8 mouse cellular contexts compared by ENCODE assay signal in the genomic region with DNA sequence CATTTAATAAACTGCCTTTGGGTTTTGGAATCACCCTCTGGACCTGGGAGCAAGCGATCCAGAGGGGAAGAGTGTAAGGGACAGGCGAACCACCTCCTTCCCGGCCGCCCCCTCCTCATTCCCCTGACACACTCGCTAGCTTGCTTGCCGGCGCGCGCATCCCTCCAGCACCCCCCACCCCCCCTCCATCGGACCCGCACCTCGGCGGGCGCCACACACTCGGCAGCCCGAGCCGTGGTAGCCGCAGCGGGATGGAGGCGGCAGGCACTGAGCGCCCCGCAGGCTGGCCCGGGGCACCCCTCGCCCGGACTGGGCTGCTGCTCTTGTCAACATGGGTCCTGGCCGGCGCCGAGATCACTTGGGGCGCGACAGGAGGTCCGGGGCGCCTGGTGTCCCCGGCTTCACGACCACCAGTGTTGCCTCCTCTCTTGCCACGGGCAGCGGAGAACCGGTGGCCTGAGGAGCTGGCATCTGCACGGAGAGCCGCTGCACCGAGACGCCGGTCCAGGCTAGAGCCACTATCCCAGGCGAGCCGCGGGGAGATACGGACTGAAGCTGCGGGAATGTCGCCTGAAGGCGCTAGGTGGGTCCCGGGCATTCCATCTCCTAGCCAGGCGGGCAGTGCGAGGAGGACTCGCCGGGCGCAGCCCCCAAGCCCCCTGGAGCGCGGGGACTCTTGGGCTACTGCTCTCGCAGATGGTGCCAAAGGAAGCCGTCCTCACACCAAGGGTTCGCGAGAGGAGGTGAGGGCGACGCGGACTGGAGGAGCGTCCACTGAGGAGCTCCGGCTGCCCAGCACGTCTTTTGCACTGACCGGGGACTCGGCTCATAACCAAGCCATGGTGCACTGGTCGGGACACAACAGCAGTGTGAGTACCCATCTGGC. TPM values are rescaled to one million over a fixed set of nuclear protein-coding genes. Genes with fewer than 3 reads are reported as not detected.
DNase-seq lines count a peak whose midpoint lies in the region; ATAC-seq and TF ChIP-seq lines count a peak whose summit lies in the region.

Sorcs3 (plus strand) TSS at position 97 of the 886 bp plus-strand sequence.

- H3K27me3 ChIP-seq in lung, embryonic 14.5 days (ENCODE audit: insufficient read depth, low read length): peaks cover 60% of the 10 kb centered on the region

- H3K9ac ChIP-seq in lung, embryonic 14.5 days: peak within 1 kb of the TSS; percentile 40

- peak; percentile 65; the same call in 1 of the 2 replicates for ATAC-seq in lung, embryonic 14.5 days (ENCODE audit: insufficient read depth)

- H3K4me3 ChIP-seq in lung, embryonic 14.5 days (ENCODE audit: low read depth, low read length): peak within 1 kb of the TSS; percentile 46
- H3K4me3 ChIP-seq in embryonic fibroblast, embryonic 13.5 days (ENCODE audit: insufficient read depth, low read length): peak within 1 kb of the TSS; percentile 38

- peak within 1 kb of the TSS; percentile 94 for H3K4me2 ChIP-seq in lung, embryonic 14.5 days

- H3K9me3 ChIP-seq in lung, embryonic 14.5 days (ENCODE audit: low read depth, low read length): no peaks in the 10 kb centered on the region

- H3K36me3 ChIP-seq in lung, embryonic 14.5 days (ENCODE audit: insufficient read depth): no peaks in the 10 kb centered on the region

- no peak for TF ChIP-seq CTCF in lung, embryonic 14.5 days (IDR thresholded peaks at IDR 0.05; ENCODE audit: low read depth)
- TF ChIP-seq CTCF in embryonic fibroblast, embryonic 13.5 days (IDR thresholded peaks at IDR 0.05; ENCODE audit: borderline replicate concordance, insufficient read depth, low read length): no peak

- H3K4me1 ChIP-seq in lung, embryonic 14.5 days (ENCODE audit: insufficient read depth): no peaks in the 10 kb centered on the region
- H3K4me1 ChIP-seq in embryonic fibroblast, embryonic 13.5 days (ENCODE audit: control insufficient read depth, insufficient read depth, low read length): no peaks in the 10 kb centered on the region

- under 1% methylated on average over 69 of the region's 70 CpGs for WGBS in lung, embryonic 14.5 days

- no peak within 1 kb of the TSS for H3K27ac ChIP-seq in lung, embryonic 14.5 days (ENCODE audit: low read depth)
- no peak within 1 kb of the TSS for H3K27ac ChIP-seq in embryonic fibroblast, embryonic 13.5 days (ENCODE audit: insufficient read depth, low read length)

- peak; percentile 63 for DNase-seq in lung, embryonic 14.5 days
- no peak for DNase-seq in lung, postnatal 10 days
- peak; percentile 6 for DNase-seq in kidney, postnatal 14 days
- peak; percentile 44 for DNase-seq in mesoderm, embryonic 11.5 days (ENCODE audit: low read depth, low spot score)
- DNase-seq in c-Kit-positive CD71-positive TER-119-positive erythroid progenitor cells, embryonic 14.5 days (ENCODE audit: low spot score): no peak
- no peak for DNase-seq in adrenal gland, postnatal 14 days
- DNase-seq in MN1 (ENCODE audit: low spot score): no peak

- no peak for TF ChIP-seq POLR2A in embryonic fibroblast, embryonic 13.5 days (IDR thresholded peaks at IDR 0.05; ENCODE audit: low read depth, low read length)

RNA-seq across cellular contexts. Expression of gene Sorcs3, which starts in this region (rescaled TPM):
- polyA plus RNA-seq in lung, embryonic 14.5 days (2014; fragmentation: Nextera tagmentation; extraction: Ambion mirVana): 0.08 TPM in 2 replicates
- not detected in 2 replicates for polyA plus RNA-seq in embryonic fibroblast, embryonic 13.5 days (2011; ENCODE audit: insufficient read length, low read depth, missing spikeins)
- total RNA-seq in adrenal gland, postnatal 14 days (2021): not detected in 2 replicates

Comparison
In these comparisons a context has a peak if more than half of its experiments do, and no peak if none do; other contexts are left out.
1. Peak in DNase-seq, ATAC-seq, H3K4me3 ChIP-seq, H3K9ac ChIP-seq and H3K4me2 ChIP-seq in lung, embryonic 14.5 days; RNA of the gene not detected or under 1 TPM.
2. DNase-seq: peak in kidney, postnatal 14 days (single experiment) and mesoderm, embryonic 11.5 days (single experiment); none in lung, postnatal 10 days (single experiment), c-Kit-positive CD71-positive TER-119-positive erythroid progenitor cells, embryonic 14.5 days (single experiment), adrenal gland, postnatal 14 days (single experiment) and MN1 (single experiment).